Mouse (Mus musculus) cerebellum, postnatal 25 days (tissue): ENCODE data around the gene Nckap1.
A peak's percentile ranks its signal among the peaks of the same experiment; 100 is the strongest.
"Not testable (repeated sequence)": the region's sequence is repeated elsewhere in the genome, so short reads cannot be mapped to it uniquely, and the experiment has no call there.

Experiments
- DNase-seq, 2 experiments: peaks; one replicate each; pipeline ENCODE4 v3.0.0; 2021; ENCODE audit warnings: mixed read lengths in 2 of 2

Gene Nckap1

GRCm38 (mm10) chr2:80559655-80560054 is 21.5 kb downstream of the Nckap1 start:
- no peak for DNase-seq

GRCm38 (mm10) chr2:80554442-80554841 is 26.7 kb downstream of the Nckap1 start:
- DNase-seq = no peak

GRCm38 (mm10) chr2:80549704-80550103 is 31.5 kb downstream of the Nckap1 start:
- DNase-seq = no peak

- no peak for DNase-seq
These were observed 33.3 kb downstream of the Nckap1 start for GRCm38 (mm10) chr2:80547901-80548300.

- DNase-seq = no peak
These were observed 38.4 kb downstream of the Nckap1 start for GRCm38 (mm10) chr2:80542801-80543200.

GRCm38 (mm10) chr2:80537156-80537555 is 44.0 kb downstream of the Nckap1 start:
- DNase-seq = no peak

- DNase-seq = no peak
These were observed 44.6 kb downstream of the Nckap1 start for GRCm38 (mm10) chr2:80536608-80537007.

- no peak for DNase-seq
These were observed 56.9 kb downstream of the Nckap1 start for GRCm38 (mm10) chr2:80524275-80524674.

GRCm38 (mm10) chr2:80506051-80506802 is 75.0 kb downstream of the Nckap1 start:
- no peak for DNase-seq

- DNase-seq = no peak
These were observed 79.0 kb downstream of the Nckap1 start for GRCm38 (mm10) chr2:80502132-80502531.

- not testable (repeated sequence) for DNase-seq
These were observed 85.9 kb downstream of the Nckap1 start for GRCm38 (mm10) chr2:80495304-80495703.

GRCm38 (mm10) chr2:80486851-80487250 is 94.3 kb downstream of the Nckap1 start:
- no peak for DNase-seq

- DNase-seq = peak; percentile 71 to 81
These were observed 96.2 kb downstream of the Nckap1 start for GRCm38 (mm10) chr2:80484951-80485350.

- DNase-seq = no peak
These were observed 105.3 kb downstream of the Nckap1 start for GRCm38 (mm10) chr2:80475831-80476230.

- no peak for DNase-seq
These were observed 106.9 kb downstream of the Nckap1 start for GRCm38 (mm10) chr2:80474247-80474796.

GRCm38 (mm10) chr2:80465991-80466821 is 115.0 kb downstream of the Nckap1 start:
- no peak for DNase-seq

- no peak for DNase-seq
These were observed 119.4 kb downstream of the Nckap1 start for GRCm38 (mm10) chr2:80461827-80462226.
